Mouse (Mus musculus) fibroblast of lung, adult 2 months (primary cell): ENCODE data around the gene Nrxn3.

Experiments used
- DNase-seq: peaks from one replicate; pipeline ENCODE4 v3.0.0-alpha.2; 2011; ENCODE audit warnings: low read depth

Gene Nrxn3

GRCm38 (mm10) chr12:89530679-89531350 lies 808.1 kb downstream of the Nrxn3 start:
- no peak for DNase-seq

GRCm38 (mm10) chr12:89551291-89551690 lies 828.6 kb downstream of the Nrxn3 start:
- no peak for DNase-seq

GRCm38 (mm10) chr12:89553223-89553880 lies 830.7 kb downstream of the Nrxn3 start:
- DNase-seq, result no peak

GRCm38 (mm10) chr12:89554171-89554570 lies 831.5 kb downstream of the Nrxn3 start:
- no peak for DNase-seq

- peak; percentile 5 for DNase-seq
These were observed 832.2 kb downstream of the Nrxn3 start for GRCm38 (mm10) chr12:89554740-89555430.

GRCm38 (mm10) chr12:89558921-89559320 lies 836.2 kb downstream of the Nrxn3 start:
- DNase-seq, result no peak

GRCm38 (mm10) chr12:89561989-89562565 lies 839.4 kb downstream of the Nrxn3 start:
- no peak for DNase-seq

- DNase-seq, result no peak
These were observed 846.2 kb downstream of the Nrxn3 start for GRCm38 (mm10) chr12:89568723-89569377.

- DNase-seq, result no peak
These were observed 869.8 kb downstream of the Nrxn3 start for GRCm38 (mm10) chr12:89592459-89592858.

GRCm38 (mm10) chr12:89613670-89614069 lies 891.0 kb downstream of the Nrxn3 start:
- DNase-seq, result no peak

- no peak for DNase-seq
These were observed 903.1 kb downstream of the Nrxn3 start for GRCm38 (mm10) chr12:89625746-89626145.

GRCm38 (mm10) chr12:89640046-89640445 lies 917.4 kb downstream of the Nrxn3 start:
- DNase-seq, result no peak

GRCm38 (mm10) chr12:89641460-89641859 lies 918.8 kb downstream of the Nrxn3 start:
- no peak for DNase-seq

GRCm38 (mm10) chr12:89653211-89653610 lies 930.5 kb downstream of the Nrxn3 start:
- no peak for DNase-seq

GRCm38 (mm10) chr12:89661219-89661618 lies 938.5 kb downstream of the Nrxn3 start:
- no peak for DNase-seq

GRCm38 (mm10) chr12:89668856-89669255 lies 946.2 kb downstream of the Nrxn3 start:
- no peak for DNase-seq

- no peak for DNase-seq
These were observed 950.1 kb downstream of the Nrxn3 start for GRCm38 (mm10) chr12:89672819-89673218.

GRCm38 (mm10) chr12:89685633-89686032 lies 963.0 kb downstream of the Nrxn3 start:
- no peak for DNase-seq

- no peak for DNase-seq
These were observed 966.4 kb downstream of the Nrxn3 start for GRCm38 (mm10) chr12:89689086-89689485.

- DNase-seq, result no peak
These were observed 976.8 kb downstream of the Nrxn3 start for GRCm38 (mm10) chr12:89699469-89699868.

GRCm38 (mm10) chr12:89700937-89701458 lies 978.3 kb downstream of the Nrxn3 start:
- DNase-seq, result no peak

- DNase-seq, result no peak
These were observed 980.3 kb downstream of the Nrxn3 start for GRCm38 (mm10) chr12:89702931-89703330.
